Mouse (Mus musculus): ENCODE results near the gene Vsx1. TPM values are rescaled to one million over a fixed set of nuclear protein-coding genes. Genes with fewer than 3 reads are reported as not detected.

Gene Vsx1
- polyA plus RNA-seq, 1 experiment from 2014 or later = not detected

GRCm38 (mm10) chr2:150638370-150638733, 50.8 kb downstream of the Vsx1 start:
- Histone ChIP-seq H3K4me1 (no peaks in the 10 kb centered on the region), H3K9ac (no peak overlapping the region), H3K4me3 (no peak overlapping the region), H3K27me3 (replicated peaks) (no peaks in the 10 kb centered on the region), H3K4me2 (no peak overlapping the region), H3K27ac (replicated peaks) (no peak overlapping the region), H3K36me3 (no peaks in the 10 kb centered on the region), H3K9me3 (no peaks in the 10 kb centered on the region)
- ATAC-seq (ENCODE audit: extremely low read depth, insufficient number of reproducible peaks, low FRiP score, low TSS enrichment) = no peak
- 44% methylated on average over 2 of the region's 2 CpGs for WGBS

- ATAC-seq (ENCODE audit: extremely low read depth, insufficient number of reproducible peaks, low FRiP score, low TSS enrichment) = no peak
- Histone ChIP-seq H3K27me3 (replicated peaks) (no peaks in the 10 kb centered on the region), H3K27ac (replicated peaks) (no peak overlapping the region), H3K9me3 (no peaks in the 10 kb centered on the region), H3K9ac (no peak overlapping the region), H3K36me3 (no peaks in the 10 kb centered on the region), H3K4me1 (no peaks in the 10 kb centered on the region), H3K4me2 (no peak overlapping the region), H3K4me3 (no peak overlapping the region)
- WGBS = 64% methylated on average over 6 of the region's 6 CpGs
Measured at GRCm38 (mm10) chr2:150637702-150638369, 51.3 kb downstream of the Vsx1 start.

GRCm38 (mm10) chr2:150635877-150636446, 53.2 kb downstream of the Vsx1 start:
- no peak overlapping the region for H3K9ac ChIP-seq
- H3K36me3 ChIP-seq = no peaks in the 10 kb centered on the region
- no peaks in the 10 kb centered on the region for H3K27me3 ChIP-seq (replicated peaks)
- no peak overlapping the region for H3K27ac ChIP-seq (replicated peaks)
- H3K4me3 ChIP-seq = no peak overlapping the region
- ATAC-seq (ENCODE audit: extremely low read depth, insufficient number of reproducible peaks, low FRiP score, low TSS enrichment) = no peak
- H3K4me2 ChIP-seq = no peak overlapping the region
- H3K4me1 ChIP-seq = no peaks in the 10 kb centered on the region
- H3K9me3 ChIP-seq = no peaks in the 10 kb centered on the region
- WGBS = 75% methylated on average over 3 of the region's 3 CpGs

Other genes with a start within 250 kb of the Vsx1 start
- 3.8 and 4.8 TPM in 2 replicates for gene Zfp442, start 237.9 kb downstream of the Vsx1 start, polyA plus RNA-seq (2015; fragmentation: Nextera tagmentation; extraction: Ambion mirVana)
- 0.06 TPM in 1 of 2 replicates, not detected in the other for gene Zfp345, start 204.3 kb downstream of the Vsx1 start, polyA plus RNA-seq (2015; fragmentation: Nextera tagmentation; extraction: Ambion mirVana)
- gene Cst7, start 118.9 kb downstream of the Vsx1 start, polyA plus RNA-seq (2015; fragmentation: Nextera tagmentation; extraction: Ambion mirVana) = 0.15 and 0.31 TPM in 2 replicates
- gene Apmap, start 80.8 kb downstream of the Vsx1 start, polyA plus RNA-seq (2015; fragmentation: Nextera tagmentation; extraction: Ambion mirVana) = 25.2 and 30.0 TPM in 2 replicates
- 7.6 and 8.4 TPM in 2 replicates for gene Acss1, start 20.9 kb downstream of the Vsx1 start, polyA plus RNA-seq (2015; fragmentation: Nextera tagmentation; extraction: Ambion mirVana)
- 22.5 and 23.1 TPM in 2 replicates for gene Entpd6, start 59.7 kb upstream of the Vsx1 start, polyA plus RNA-seq (2015; fragmentation: Nextera tagmentation; extraction: Ambion mirVana)
- gene Pygb, start 97.4 kb upstream of the Vsx1 start, polyA plus RNA-seq (2015; fragmentation: Nextera tagmentation; extraction: Ambion mirVana) = 185 and 195 TPM in 2 replicates
- gene Abhd12, start 215.4 kb upstream of the Vsx1 start, polyA plus RNA-seq (2015; fragmentation: Nextera tagmentation; extraction: Ambion mirVana) = 42.3 and 45.0 TPM in 2 replicates
- 29.3 and 30.7 TPM in 2 replicates for gene Gins1, start 216.0 kb upstream of the Vsx1 start, polyA plus RNA-seq (2015; fragmentation: Nextera tagmentation; extraction: Ambion mirVana)